Mouse (Mus musculus) lung, postnatal 36 days (tissue): Measurements from ENCODE around the gene Hcrt.

Source experiments
- DNase-seq: peaks from one replicate; pipeline ENCODE4 v3.0.0; 2022; ENCODE audit warnings: mixed read lengths

The Hcrt gene

DNA sequence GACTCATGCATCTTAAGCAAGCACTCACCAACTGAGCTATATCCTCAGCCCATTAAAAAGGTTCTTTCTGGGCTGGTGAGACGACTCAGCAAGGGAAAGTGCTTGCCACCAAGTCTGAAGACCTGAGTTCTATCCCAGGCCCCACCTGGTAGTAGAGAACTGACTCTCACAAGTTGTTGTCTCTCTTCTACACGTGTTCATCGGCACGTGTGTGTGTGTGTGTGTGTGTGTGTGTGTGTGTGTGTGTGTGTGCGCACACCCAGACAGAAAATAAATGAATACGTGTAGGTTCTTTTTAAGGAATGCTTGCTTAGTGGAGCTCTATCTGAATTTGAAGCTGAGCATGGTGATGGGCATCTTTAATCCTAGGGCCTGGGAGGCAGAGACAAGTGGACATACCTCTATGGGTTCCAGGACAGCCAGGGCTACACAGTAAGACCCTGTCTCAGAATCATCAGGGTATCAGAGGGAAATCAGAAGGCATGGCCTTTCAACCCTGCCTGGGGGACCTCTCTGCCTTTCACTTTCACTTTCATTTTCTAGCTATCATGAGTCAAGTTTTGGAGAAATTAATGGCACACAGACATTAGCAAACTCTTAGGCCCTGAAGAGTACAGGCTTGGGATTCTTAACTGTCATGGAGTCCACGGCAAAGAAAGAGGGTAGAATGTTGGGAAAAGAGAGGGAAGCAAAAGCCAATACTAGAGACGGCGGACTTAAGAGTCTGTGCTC, 27.4 kb downstream of the Hcrt start:
- DNase-seq: no peak

GRCm38 (mm10) chr11:100730477-100731205, 32.1 kb downstream of the Hcrt start:
- DNase-seq: peak; percentile 38

DNA sequence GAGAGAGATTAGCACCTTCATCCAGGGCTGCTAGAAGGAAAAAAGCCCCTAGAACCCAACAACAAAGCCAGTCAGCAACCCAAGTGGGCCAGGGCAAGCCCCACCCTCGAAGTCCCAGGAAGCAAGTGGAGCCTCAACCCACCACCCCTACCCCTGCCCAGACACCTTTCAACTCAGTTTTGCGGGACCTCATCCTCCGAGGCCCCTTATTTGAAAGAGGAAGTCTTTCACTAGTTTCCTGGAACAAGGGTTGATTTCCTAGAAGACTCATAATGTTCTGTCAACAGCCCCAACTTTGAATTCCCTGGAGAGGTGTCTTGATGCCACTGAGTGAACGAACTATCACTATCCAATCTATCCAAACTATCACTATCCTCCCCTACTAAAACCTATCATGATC, 32.8 kb downstream of the Hcrt start:
- DNase-seq: no peak

- DNase-seq: no peak
Observed at GRCm38 (mm10) chr11:100728601-100729000, 34.1 kb downstream of the Hcrt start.

- DNase-seq: no peak
Observed at GRCm38 (mm10) chr11:100727201-100727600, 35.5 kb downstream of the Hcrt start.

DNA sequence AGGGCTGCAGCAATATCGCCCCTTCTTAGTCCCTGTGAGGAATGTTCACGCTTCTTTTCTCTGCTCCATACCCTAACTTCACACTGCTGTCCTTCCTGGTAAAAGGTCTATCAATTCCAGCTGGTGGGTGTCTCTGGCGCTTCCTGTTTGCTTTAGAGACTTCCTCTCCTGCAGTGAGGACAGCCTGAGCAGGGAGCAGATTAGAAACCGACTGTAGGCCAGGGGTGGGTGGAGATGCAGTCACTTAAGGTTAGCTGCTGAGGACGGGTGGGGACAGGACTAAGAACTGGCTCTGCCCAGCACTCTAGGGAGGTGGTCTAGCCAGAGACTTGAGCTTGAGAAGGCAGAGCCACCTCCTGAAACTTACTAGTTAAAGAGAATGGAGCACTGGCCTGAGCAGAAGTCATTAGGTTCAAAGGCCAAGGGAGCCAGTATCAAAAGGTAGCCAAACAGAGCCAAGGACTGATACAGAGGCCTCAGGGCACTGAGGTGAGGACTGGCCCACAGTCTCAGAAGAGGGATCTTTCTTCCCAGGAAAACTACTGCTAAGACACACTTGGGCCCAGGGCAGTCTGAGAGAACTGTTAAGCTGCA, 37.7 kb downstream of the Hcrt start:
- peak; percentile 82 for DNase-seq

GRCm38 (mm10) chr11:100722493-100723028, 40.2 kb downstream of the Hcrt start:
- DNase-seq: no peak

GRCm38 (mm10) chr11:100721776-100722492, 40.8 kb downstream of the Hcrt start:
- no peak for DNase-seq

- peak; percentile 27 for DNase-seq
Observed at GRCm38 (mm10) chr11:100721254-100721653, 41.5 kb downstream of the Hcrt start.

GRCm38 (mm10) chr11:100720345-100720744, 42.4 kb downstream of the Hcrt start:
- no peak for DNase-seq

DNA sequence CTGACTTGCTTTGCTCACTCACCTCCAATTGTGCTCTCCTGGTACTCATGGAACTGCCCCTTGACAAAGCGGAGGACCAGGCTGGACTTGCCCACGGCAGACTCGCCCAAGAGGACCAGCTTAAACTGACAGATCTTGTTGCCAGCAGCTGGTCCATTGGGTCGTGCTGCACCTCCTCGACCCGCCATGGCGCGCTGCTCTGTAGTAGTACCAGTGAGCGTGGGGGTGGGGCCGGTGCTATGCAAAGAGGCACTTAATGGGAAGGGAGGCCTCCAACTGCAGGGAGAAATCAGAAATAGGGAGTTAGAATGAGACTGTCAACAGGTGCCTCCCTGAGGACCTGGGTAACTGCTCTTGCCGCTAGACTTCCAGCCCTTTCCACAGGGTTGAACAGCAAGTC, 42.8 kb downstream of the Hcrt start:
- peak; percentile 58 for DNase-seq

DNA sequence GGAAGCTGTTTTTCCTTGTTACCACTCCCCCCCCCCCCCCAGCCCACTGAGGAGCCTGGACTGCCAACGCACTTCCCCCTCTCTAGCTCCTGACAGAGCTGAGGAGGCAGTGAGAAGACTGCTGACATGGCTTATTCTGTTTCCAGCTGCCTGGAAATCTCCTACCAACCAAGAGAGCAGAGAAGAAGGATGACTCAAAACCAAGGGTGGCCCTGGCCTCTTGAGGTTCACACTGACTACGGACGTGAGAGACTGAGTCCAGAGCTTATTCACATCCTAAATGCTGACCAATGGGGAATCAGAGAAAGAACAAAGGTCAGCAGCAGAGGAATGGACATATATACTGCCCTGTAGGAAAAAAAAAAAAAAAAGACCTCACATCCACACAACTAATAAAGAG, 43.4 kb downstream of the Hcrt start:
- DNase-seq: no peak

- no peak for DNase-seq
Observed at GRCm38 (mm10) chr11:100718866-100719265, 43.9 kb downstream of the Hcrt start.

DNA sequence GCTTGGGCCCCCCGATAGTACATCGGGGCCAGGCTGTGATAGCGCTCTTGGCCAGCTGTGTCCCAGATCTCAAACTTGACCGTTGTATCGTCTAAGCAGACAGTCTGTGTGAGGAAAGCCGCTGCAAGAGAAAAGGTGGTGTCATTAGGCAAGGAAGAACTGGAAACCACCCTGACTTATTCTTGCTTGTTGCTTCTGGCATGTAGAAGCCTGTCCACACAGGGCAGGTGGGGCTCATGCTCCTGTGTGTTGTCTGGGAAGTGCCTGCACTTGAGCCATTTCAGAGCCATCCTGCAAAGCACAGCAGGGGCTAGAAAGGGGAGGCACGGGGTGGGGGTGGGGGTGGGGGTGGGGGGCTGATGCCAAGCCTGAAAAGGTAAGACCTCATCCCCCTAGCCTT, 44.3 kb downstream of the Hcrt start:
- DNase-seq: no peak

DNA sequence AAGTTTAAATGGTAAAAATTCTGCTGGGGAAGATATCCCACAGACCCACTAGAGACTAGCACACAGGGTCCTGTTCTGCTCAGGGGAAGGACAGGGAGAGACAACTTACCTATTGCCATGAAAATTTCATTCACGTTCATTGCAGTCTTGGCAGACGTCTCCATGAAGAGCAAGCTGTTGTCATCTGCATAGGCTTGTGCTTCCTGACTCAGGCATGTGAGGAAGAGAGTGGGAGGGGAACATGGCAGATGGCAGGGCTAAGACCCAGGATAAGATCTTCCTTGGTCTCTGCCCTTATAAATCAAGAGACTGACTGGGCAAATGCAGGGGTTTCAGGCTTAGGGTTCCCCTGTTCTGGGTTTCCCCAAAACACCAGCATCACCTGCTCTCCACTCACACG, 46.1 kb downstream of the Hcrt start:
- no peak for DNase-seq

- DNase-seq: no peak
Observed at GRCm38 (mm10) chr11:100714948-100715347, 47.8 kb downstream of the Hcrt start.

GRCm38 (mm10) chr11:100714534-100714915, 48.2 kb downstream of the Hcrt start:
- peak; percentile 95 for DNase-seq

- peak; percentile 88 for DNase-seq
Observed at GRCm38 (mm10) chr11:100713735-100714533, 48.8 kb downstream of the Hcrt start, which contains the start of gene Hspb9. Gene Hspb9, plus strand, starts transcription at chr11:100713850.

GRCm38 (mm10) chr11:100713174-100713573, 49.6 kb downstream of the Hcrt start:
- DNase-seq: no peak

GRCm38 (mm10) chr11:100711783-100712615, 50.7 kb downstream of the Hcrt start, which contains the start of gene Kat2a:
Gene Kat2a, minus strand, starts transcription at chr11:100712465.
- DNase-seq: peak; percentile 88
